Mouse (Mus musculus) lung, postnatal 0 days (tissue): ENCODE data around the gene Mterf2. TPM values are rescaled to one million over a fixed set of nuclear protein-coding genes. Genes with fewer than 3 reads are reported as not detected.

Experiments
- ATAC-seq: fragments of 200-750 bp; cut with Nextera tagmentation; 2 replicates; pipeline ENCODE4 v1.8.0; 2017; ENCODE audit warnings: moderate library complexity
- DNase-seq: peaks from one replicate; pipeline ENCODE4 v3.0.0-alpha.2; 2016; ENCODE audit warnings: low spot score
- H3K27ac ChIP-seq: fragments of 300-500 bp; sonication (generic); 2 replicates; pipeline ENCODE4 v1.5.1; 2014; ENCODE audit warnings: antibody characterized with exemption, mild to moderate bottlenecking, low read length, mixed read lengths
- H3K27me3 ChIP-seq: fragments of 300-500 bp; sonication (generic); replicated peaks from 2 replicates; pipeline ENCODE4 v1.6.1; 2014; ENCODE audit warnings: low read length, mixed read lengths; ENCODE audit not compliant: insufficient read depth
- H3K36me3 ChIP-seq: fragments of 300-500 bp; sonication (generic); 2 replicates; pipeline ENCODE4 v1.6.1; 2014; ENCODE audit warnings: low read length, mixed read lengths; ENCODE audit not compliant: insufficient read depth
- H3K4me1 ChIP-seq: fragments of 300-500 bp; sonication (generic); 2 replicates; pipeline ENCODE4 v1.6.1; 2014; ENCODE audit warnings: antibody characterized with exemption, low read depth, low read length, mixed read lengths; ENCODE audit not compliant: insufficient read depth
- H3K4me2 ChIP-seq: fragments of 300-500 bp; sonication (generic); replicated peaks from 2 replicates; pipeline ENCODE4 v1.6.1; 2014; ENCODE audit warnings: low read depth, mild to moderate bottlenecking, low read length, moderate library complexity, mixed read lengths
- H3K4me3 ChIP-seq: fragments of 300-500 bp; sonication (generic); 2 replicates; pipeline ENCODE4 v1.5.1; 2014; ENCODE audit warnings: low read depth, low read length
- H3K9ac ChIP-seq: fragments of 300-500 bp; sonication (generic); replicated peaks from 2 replicates; pipeline ENCODE4 v1.6.1; 2014; ENCODE audit warnings: low read depth, mild to moderate bottlenecking
- H3K9me3 ChIP-seq: fragments of 300-500 bp; sonication (generic); 2 replicates; pipeline ENCODE4 v1.6.1; 2016; ENCODE audit warnings: low read length, mixed read lengths
- CTCF ChIP-seq: IDR thresholded peaks from 2 replicates; pipeline ENCODE4 v1.5.1; 2016; ENCODE audit warnings: antibody characterized with exemption, mild to moderate bottlenecking
- EP300 ChIP-seq: IDR thresholded peaks from 2 replicates; pipeline ENCODE4 v1.6.1; 2016; ENCODE audit warnings: antibody characterized with exemption, mild to moderate bottlenecking, control low read depth
- WGBS: fragments of 180-500 bp; shearing (Covaris S2); extraction: QIAGEN DNeasy Blood & Tissue Kit; methylation state at CpG from one replicate; pipeline ENCODE4 v1.1.7; 2014; 5-methylcytosine and 5-hydroxymethylcytosine counted together
- polyA plus RNA-seq: library from polyadenylated mRNA; unstranded; fragments of >200 nt; fragmentation: Nextera tagmentation; extraction: Ambion mirVana; gene quantifications from 2 replicates; pipeline ENCODE4 v1.2.1, GENCODE M21; 2015

The Mterf2 gene
- polyA plus RNA-seq, 1 experiment from 2014 or later = 7.3 TPM

GRCm38 (mm10) chr10:85157451-85157850 is 29.6 kb upstream of the Mterf2 start:
- Histone ChIP-seq H3K36me3 (no peaks in the 10 kb centered on the region), H3K4me2 (no peak overlapping the region), H3K27me3 (no peaks in the 10 kb centered on the region), H3K9me3 (no peaks in the 10 kb centered on the region), H3K27ac (no peak overlapping the region), H3K9ac (no peak overlapping the region), H3K4me3 (no peak overlapping the region), H3K4me1 (peaks cover 6% of the 10 kb centered on the region; the same call in 1 of the 2 replicates)
- no peak for ATAC-seq
- WGBS = 89% methylated on average over 7 of the region's 7 CpGs
- DNase-seq = no peak
- TF ChIP-seq CTCF = no peak
- TF ChIP-seq EP300 = no peak

GRCm38 (mm10) chr10:85154195-85154594 is 26.4 kb upstream of the Mterf2 start:
- TF ChIP-seq EP300 (no peak), CTCF (peak; percentile 86)
- no peaks in the 10 kb centered on the region for H3K27me3 ChIP-seq
- 14% methylated on average over 2 of the region's 2 CpGs for WGBS
- H3K27ac ChIP-seq = no peak overlapping the region
- no peaks in the 10 kb centered on the region for H3K36me3 ChIP-seq
- H3K4me2 ChIP-seq = no peak overlapping the region
- peak; percentile 73 for DNase-seq
- ATAC-seq = no peak
- H3K4me1 ChIP-seq = no peaks in the 10 kb centered on the region
- H3K9ac ChIP-seq = no peak overlapping the region
- H3K9me3 ChIP-seq = no peaks in the 10 kb centered on the region
- H3K4me3 ChIP-seq = no peak overlapping the region

- Histone ChIP-seq H3K4me3 (no peak overlapping the region), H3K27me3 (no peaks in the 10 kb centered on the region), H3K27ac (no peak overlapping the region), H3K36me3 (peaks cover 13% of the 10 kb centered on the region; the same call in 1 of the 2 replicates), H3K4me2 (no peak overlapping the region), H3K4me1 (no peaks in the 10 kb centered on the region), H3K9ac (no peak overlapping the region), H3K9me3 (no peaks in the 10 kb centered on the region)
- TF ChIP-seq CTCF (no peak), EP300 (no peak)
- no peak for DNase-seq
- WGBS = 89% methylated on average over 5 of the region's 5 CpGs
- ATAC-seq = no peak
Observed at GRCm38 (mm10) chr10:85149226-85149625, 21.4 kb upstream of the Mterf2 start.

- no peak for TF ChIP-seq CTCF
- no peak for TF ChIP-seq EP300
- no peak overlapping the region for H3K4me3 ChIP-seq
- 88% methylated on average over 14 of the region's 14 CpGs for WGBS
- DNase-seq (no peak), ATAC-seq (no peak)
- H3K4me2 ChIP-seq = no peak overlapping the region
- no peaks in the 10 kb centered on the region for H3K27me3 ChIP-seq
- no peaks in the 10 kb centered on the region for H3K4me1 ChIP-seq
- no peaks in the 10 kb centered on the region for H3K9me3 ChIP-seq
- no peak overlapping the region for H3K27ac ChIP-seq
- no peak overlapping the region for H3K9ac ChIP-seq
- peaks cover 17% of the 10 kb centered on the region; the same call in 1 of the 2 replicates for H3K36me3 ChIP-seq
Observed at GRCm38 (mm10) chr10:85146282-85146681, 18.5 kb upstream of the Mterf2 start.

- H3K27me3 ChIP-seq = no peaks in the 10 kb centered on the region
- TF ChIP-seq EP300 (no peak), CTCF (no peak)
- no peaks in the 10 kb centered on the region for H3K9me3 ChIP-seq
- H3K4me2 ChIP-seq = no peak overlapping the region
- peaks cover 10% of the 10 kb centered on the region; the same call in 1 of the 2 replicates for H3K36me3 ChIP-seq
- WGBS = 83% methylated on average over 9 of the region's 9 CpGs
- H3K9ac ChIP-seq = no peak overlapping the region
- DNase-seq = no peak
- H3K4me1 ChIP-seq = no peaks in the 10 kb centered on the region
- no peak overlapping the region for H3K27ac ChIP-seq
- no peak overlapping the region for H3K4me3 ChIP-seq
- no peak for ATAC-seq
Observed at GRCm38 (mm10) chr10:85141465-85141864, 13.6 kb upstream of the Mterf2 start.

- TF ChIP-seq EP300 (no peak), CTCF (no peak)
- no peak for ATAC-seq
- H3K9ac ChIP-seq = no peak overlapping the region
Observed at GRCm38 (mm10) chr10:85136573-85136972, 8.7 kb upstream of the Mterf2 start.

GRCm38 (mm10) chr10:85128453-85128852 is 626 bp upstream of the Mterf2 start:
- 17% methylated on average over 7 of the region's 7 CpGs for WGBS
- H3K27ac ChIP-seq = no peak overlapping the region
- H3K4me3 ChIP-seq = peak overlapping the region; percentile 60; the same call in 1 of the 2 replicates
- H3K4me1 ChIP-seq = peaks cover 11% of the 10 kb centered on the region; the same call in 1 of the 2 replicates
- no peaks in the 10 kb centered on the region for H3K27me3 ChIP-seq
- DNase-seq (peak; percentile 34), ATAC-seq (peak; percentile 52)
- TF ChIP-seq EP300 (no peak), CTCF (no peak)
- no peaks in the 10 kb centered on the region for H3K9me3 ChIP-seq
- peak overlapping the region; percentile 68 for H3K4me2 ChIP-seq
- peak overlapping the region; percentile 39; the same call in 1 of the 2 replicates for H3K9ac ChIP-seq
- H3K36me3 ChIP-seq = no peaks in the 10 kb centered on the region; the same call in 1 of the 2 replicates

More at GRCm38 (mm10) chr10:85136573-85136972, 8.7 kb upstream of the Mterf2 start:
- Histone ChIP-seq H3K27me3 (no peaks in the 10 kb centered on the region), H3K36me3 (0 out of 2 replicates have a peak, but pooled peaks cover 3% of the 10 kb centered on the region), H3K4me1 (no peaks in the 10 kb centered on the region), H3K27ac (no peak overlapping the region), H3K9me3 (no peaks in the 10 kb centered on the region), H3K4me3 (no peak overlapping the region), H3K4me2 (no peak overlapping the region)
- WGBS = 82% methylated on average over 6 of the region's 6 CpGs
- no peak for DNase-seq
